Mouse (Mus musculus) lung, postnatal 4 days (tissue): Measurements from ENCODE around the gene Nutm1.
"Not testable (repeated sequence)": the region's sequence is repeated elsewhere in the genome, so short reads cannot be mapped to it uniquely, and the experiment has no call there.

ENCODE experiments used
- DNase-seq, 2 experiments: peaks; one replicate each; pipeline ENCODE4 v3.0.0; 2021

Gene Nutm1

DNA sequence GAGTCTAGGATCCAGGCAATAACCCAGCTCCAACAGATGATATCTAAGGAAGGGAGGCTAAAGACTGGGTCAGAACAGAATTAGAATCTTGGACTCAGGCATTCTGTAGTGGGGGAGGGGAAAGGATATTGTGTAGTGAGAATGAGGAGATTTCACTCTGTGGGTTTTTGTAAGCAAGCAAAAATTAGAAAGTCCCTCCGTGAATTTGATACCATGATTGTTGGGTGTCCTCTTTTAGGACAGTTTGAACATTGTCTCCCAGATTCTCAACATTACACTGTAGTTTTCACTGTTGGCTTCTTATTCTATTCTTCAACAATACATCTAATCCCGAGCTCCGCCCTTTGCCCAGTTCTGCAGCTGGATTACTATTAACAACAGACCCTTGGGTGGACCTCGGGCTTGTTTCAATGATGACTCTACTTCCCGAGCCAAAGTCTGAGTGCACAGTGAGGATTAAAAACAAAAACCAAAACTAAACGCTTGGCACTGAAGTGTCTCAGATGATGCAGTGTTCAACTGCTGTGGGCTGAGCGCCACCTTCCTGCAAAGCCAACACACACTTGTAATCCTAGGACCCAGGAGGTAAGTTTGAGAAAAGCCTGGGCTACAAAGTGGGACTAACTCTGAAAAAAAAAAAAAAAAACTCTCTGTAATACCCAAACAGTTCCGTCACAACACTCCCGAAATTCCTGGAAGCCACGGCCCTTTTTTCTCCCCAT, at the start of gene Nutm1:
TSS of gene Nutm1 (minus strand) at position 51 of the 722 bp plus-strand sequence.
- DNase-seq: no peak

DNA sequence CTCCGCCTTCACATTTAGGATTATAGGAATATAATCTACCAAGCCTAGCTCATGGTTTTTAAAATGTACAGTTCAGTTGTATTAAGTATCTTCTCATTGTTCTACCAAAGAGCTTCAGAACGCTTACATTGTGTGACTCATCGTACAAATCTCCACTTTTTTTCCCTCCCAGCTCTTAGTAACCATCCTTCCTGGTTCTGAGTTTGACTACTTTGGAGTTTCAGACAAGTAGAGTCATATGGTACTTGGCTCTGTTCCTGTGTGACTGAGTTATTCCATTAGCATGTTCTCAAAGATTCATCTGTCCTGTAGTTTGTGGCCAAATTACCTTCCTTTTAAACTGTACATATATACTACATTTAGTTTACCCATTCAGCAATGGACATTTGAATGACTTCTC, 49.6 kb upstream of the Nutm1 start:
- no peak for DNase-seq

DNA sequence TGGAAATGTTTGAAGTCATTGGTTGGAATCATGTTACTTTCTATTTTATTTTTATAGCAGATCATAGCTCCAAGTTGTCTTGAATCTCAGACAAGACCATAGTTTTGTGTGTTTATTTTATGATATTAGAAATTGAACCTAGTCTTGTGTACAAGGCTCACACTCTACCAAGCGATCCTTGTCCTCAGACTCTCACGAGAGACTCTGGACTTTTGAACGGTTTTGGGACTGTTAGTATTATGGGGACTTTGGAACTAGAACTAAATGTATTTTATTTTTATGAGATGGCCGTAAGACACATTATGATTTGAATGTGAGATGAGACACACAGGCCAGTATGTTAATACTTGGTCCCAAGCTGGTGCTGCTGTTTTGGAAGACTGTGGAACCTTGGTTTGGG, 39.1 kb upstream of the Nutm1 start:
- no peak for DNase-seq

GRCm38 (mm10) chr2:112296211-112296610, 37.1 kb upstream of the Nutm1 start:
- DNase-seq: no peak

GRCm38 (mm10) chr2:112292823-112293222, 33.7 kb upstream of the Nutm1 start:
- no peak for DNase-seq

DNA sequence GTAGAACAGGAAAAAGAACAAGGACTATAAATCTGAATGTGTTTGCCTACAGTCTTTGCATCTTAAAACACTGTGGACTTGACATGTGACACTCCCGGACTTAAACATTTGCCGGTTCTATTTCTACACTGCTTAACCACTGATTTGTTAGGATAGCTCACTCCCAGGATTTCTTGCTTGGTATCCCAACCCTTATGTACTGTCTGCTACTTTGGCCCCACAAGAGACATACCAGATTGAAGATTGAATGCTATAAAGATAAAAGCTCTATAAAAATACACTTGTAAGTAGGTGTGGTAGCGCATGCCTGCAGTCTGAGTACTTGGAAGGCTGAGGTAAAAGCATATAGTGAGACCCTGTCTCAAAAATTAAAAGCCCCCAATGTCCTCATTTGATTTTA, 30.4 kb upstream of the Nutm1 start:
- DNase-seq: no peak

DNA sequence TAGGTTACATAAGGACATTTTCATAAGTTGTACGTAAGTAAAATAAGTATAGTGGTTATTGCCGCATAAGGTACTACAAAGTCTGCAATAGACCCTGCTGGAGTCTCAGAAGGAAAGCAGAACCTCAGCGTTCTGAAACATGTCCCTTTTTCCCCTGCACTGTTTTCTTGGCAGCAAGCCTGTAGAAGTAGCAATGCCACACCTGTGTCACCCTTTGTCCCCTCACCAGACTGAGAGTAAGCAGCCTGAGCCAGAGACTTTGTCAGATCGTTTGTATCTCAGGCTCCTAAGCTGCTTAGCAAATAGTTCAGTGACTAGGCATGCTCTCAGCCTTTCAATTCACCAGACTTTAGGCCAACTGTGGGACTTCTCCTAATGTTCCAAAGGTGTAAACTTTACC, 28.0 kb upstream of the Nutm1 start:
- DNase-seq: no peak

DNA sequence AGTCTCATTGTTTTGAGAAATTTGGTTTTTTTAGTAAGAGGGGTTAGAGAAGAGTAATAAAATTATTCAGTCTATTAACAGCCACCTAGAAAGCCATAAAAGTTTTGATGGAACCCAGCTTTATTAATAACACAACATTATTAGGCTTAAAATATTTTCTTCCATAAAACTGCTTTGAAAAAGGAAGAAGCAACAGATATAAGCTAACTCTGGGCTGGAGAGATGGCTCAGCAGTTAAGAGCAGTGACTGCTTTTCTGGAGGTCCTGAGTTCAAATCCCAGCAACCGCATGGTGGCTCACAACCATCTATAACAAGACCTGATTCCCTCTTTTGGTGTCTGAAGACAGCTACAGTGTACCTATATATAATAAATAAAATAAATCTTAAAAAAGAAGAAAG, 27.0 kb upstream of the Nutm1 start:
- DNase-seq: not testable (repeated sequence)

DNA sequence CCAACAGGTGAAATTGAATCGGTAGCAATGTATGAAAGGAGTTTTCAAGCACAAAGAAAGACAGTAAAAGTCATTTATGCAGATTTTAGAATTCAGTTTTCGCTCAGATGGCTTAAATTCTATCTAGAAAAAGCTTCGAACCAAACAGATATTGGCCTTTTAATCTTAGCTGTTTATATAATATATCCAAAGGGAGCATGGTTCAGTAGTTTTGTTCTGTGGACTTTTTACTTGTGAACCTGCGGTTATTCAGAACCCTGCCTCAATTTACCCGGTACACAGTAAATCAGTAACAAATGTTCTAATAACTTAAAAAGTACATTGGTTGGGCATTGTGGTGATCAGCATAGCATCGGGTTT, 25.9 kb upstream of the Nutm1 start:
- no peak for DNase-seq

DNA sequence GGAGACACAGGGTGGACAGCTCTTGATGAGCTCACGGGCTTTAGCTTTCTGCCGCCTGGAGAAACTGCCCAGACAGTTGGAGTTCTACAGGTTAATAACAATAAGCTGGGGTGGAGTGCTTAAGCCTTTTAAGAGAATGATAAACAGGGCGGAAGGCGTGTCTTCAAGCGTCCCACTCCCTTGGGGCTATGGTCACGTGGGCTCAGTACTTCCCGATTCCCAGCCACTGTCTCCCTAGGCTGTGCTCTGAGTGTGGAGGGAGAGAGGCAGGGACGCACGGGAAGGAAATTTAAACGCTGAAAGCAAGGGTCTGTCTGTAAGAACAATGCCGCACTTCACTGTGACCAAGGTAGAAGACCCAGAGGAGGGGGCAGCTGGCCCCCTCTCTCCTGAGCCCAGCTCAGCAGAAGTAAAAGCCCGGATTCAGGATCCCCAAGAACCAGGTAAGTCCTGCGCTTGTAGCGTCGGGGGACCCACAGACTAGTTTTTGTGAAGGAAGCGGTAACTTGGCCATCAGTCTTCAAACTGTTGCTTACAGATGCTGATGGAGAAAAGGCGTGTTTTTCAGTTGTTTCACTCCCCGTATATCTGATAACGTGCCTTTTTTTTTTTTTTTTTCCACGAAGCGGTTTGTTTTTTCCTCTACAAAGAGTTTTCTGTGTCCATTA, 25.4 kb upstream of the Nutm1 start:
- peak; percentile 63 to 65 for DNase-seq

DNA sequence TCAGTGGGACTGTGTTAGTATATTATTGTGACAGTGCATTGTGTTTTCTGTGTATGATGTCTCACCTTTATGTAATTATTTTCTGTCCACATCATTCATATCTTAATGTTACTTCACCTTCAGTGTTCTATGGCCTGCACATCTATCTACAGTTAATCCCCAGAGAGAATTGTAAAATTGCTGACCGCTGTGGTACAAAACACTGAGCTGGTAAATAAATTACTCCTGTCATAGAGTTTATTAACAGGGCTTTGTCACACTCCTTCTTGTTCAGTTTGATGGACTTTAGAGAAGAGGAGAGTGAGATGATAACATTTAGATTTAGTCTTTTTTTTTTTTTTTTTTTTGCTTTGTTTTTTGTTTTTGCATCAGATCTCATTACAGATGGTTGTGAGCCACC, 23.8 kb upstream of the Nutm1 start:
- DNase-seq: no peak

DNA sequence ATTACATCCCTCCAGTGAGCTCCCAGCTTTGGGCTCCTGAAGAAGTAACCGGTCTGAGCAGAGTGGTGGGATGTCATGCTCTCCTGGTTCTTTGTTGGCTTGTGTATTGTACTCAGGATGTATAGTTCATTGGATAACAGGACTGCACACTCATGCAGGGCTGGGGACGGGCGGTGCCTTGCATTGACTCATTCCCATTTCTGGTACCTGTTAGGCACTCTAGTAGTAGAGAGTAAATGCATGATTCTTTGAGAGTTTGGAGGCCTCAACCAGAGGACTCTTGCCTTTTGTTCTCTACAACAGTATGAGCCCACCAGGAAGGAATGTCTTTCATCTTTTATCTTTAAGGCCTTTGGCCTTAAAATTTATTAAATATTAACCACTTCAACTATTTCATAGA, 17.8 kb upstream of the Nutm1 start:
- DNase-seq: no peak

DNA sequence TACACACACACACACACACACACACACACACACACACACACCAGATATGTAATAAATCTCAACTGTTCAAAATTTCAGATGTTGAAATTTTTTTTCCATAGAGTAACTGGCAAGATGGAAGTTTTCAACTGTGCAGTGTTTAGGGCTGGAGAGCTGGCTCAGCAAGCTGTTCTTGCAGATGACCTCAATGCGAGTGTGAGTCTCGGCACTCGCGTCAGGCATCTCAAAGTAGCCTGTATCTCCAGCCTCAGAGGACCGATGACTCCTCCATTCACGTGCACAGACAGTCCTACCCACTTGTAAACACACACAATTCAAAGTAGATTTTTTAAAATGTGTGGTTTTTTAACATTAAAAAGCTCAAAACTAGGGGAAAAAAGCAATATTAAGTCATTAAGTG, 14.4 kb upstream of the Nutm1 start:
- no peak for DNase-seq

- no peak for DNase-seq
These were observed 13.8 kb upstream of the Nutm1 start for GRCm38 (mm10) chr2:112272909-112273308.

- no peak for DNase-seq
These were observed 10.9 kb upstream of the Nutm1 start for GRCm38 (mm10) chr2:112270011-112270410.

DNA sequence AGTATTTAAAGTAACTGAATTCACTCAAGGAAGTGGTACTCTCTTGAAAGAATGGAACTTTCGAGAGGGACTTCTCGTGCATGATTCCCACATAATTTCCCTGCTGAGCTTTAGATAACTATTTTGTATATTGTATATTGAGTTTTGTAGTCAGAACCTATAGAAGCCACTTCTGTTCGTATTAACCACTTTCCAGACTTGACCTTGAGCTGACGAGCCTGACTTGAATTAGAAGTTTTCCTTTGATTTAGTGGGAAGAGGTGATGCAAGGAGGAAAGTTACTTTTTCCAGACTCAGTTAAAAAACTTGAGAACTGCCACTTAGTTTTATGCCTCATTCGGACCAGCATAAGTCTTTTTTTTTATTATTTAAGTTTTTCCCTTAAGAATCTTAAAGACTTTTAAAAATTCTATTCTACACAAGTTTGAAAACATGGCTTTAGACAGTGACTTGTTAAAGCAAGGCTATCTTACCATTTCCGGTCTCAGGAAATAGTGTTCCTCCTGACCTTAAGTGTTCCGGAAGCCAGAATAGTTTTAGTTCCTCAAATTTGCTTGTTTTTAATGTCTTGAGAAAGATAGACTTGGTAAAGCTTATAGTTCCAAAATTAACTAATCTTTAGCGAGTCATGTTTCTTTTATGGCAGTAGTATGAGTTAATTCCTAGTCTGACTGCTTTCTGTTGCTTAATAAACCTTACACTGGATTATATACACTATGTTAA, 8.6 kb upstream of the Nutm1 start:
- no peak for DNase-seq

- DNase-seq: no peak
These were observed 7.7 kb upstream of the Nutm1 start for GRCm38 (mm10) chr2:112266780-112267179.

DNA sequence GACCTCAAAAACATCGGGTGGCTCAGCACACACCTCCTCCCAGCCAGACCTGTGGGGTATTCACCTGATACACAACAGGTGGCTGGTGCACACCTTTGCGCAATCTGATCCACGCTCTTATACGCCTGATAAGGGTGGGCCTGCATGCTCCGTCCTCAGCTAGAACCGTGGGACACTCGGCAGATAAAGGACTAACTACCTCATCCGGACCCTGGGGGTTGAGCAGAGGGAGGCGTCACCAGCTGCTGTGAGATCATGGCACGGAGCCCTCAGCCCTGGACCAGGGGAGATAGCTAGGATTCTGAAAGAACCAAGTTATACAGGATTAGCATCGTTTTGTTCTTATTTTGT, 7.1 kb upstream of the Nutm1 start, which contains the start of gene Gm21985:
TSS of gene Gm21985 (plus strand) at position 73 of the 351 bp plus-strand sequence.
- peak; percentile 62 to 66 for DNase-seq

DNA sequence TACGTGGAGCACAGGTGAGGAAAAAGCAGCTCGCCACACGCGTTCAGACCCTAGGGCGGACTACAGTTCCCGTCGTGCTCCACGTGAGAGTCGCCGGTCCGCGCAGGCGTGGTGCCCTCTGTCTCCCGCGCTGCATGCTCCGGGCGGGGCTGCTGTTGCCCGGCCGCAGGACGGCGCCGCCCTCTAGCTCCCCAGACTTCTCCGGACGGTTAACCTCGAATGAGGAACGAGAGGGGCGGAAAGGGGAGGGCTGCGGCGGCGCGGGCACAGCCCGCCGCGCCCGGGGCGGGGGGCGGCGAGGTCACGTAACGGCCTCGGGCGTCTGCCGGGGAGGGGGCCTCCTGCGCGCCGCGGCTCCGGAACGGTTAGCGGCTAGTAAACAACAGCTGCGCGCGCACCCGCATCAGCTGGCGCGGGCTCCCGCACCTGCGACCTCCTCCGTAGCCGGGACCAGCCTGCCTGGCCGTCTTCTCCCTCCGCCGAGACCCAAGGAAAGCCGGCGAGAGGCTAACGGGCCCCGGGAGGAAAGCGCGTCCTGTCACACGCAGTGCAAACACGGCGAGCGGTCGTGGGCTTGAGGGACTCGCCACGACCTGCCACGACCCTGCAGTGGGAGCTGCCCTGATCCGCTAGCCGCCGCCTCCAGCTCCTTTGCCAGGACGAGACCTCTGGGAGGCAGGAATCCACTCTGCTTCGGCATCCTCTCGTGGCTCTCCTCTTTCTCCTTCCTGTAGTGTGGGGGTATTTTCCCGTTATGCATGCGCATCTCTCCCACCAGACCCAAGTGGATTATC, 6.6 kb upstream of the Nutm1 start, which contains the start of gene Slc12a6:
TSS of gene Slc12a6 (plus strand) at position 378 of the 794 bp plus-strand sequence.
- peak; percentile 94 to 95 for DNase-seq

- no peak for DNase-seq
These were observed 5.3 kb upstream of the Nutm1 start for GRCm38 (mm10) chr2:112264364-112264763.

- no peak for DNase-seq
These were observed 3.7 kb upstream of the Nutm1 start for GRCm38 (mm10) chr2:112262779-112263295.

DNA sequence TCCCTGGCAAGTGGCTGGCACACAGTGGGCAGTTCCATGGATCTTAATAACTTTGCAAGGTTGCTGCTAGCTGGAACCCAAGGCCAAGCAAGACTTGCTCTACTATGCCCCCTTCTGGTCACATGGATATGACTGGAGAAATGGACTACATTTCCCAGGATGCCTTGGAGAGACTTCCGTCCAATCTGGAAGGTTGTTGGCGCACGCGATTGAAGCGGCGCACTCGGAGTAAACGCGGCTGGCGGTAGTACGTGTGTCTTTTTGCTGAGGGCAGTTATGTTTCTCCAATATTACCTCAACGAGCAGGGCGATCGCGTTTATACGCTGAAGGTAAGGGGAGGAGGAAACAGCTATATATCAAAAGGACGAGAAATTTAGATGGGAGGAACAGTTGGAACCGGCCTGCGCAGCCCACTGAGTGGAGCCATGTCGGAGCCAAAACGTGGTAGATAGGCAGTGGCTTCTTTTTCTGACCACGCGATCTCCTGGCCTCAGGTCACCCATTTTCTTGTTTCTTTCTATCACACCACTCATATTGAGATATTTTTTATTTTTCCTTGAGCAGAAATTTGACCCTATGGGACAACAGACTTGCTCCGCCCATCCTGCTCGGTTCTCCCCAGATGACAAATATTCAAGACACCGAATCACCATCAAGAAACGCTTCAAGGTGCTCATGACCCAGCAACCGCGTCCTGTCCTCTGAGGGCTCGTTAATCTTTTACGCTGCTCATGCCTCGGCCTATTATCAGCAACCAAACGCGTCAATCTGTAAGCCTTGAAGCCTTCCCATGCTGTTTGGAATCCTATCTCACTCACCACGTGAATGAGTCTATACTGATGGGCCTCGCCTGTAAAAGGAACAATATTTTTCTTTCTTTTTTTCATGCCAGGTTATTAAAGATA, 2.9 kb upstream of the Nutm1 start, which contains the start of gene Nop10:
TSS of gene Nop10 (plus strand) at position 179 of the 906 bp plus-strand sequence.
- peak; percentile 81 to 86 for DNase-seq
